Mouse (Mus musculus): ENCODE data around the gene Dot1l. TPM values are rescaled to one million over a fixed set of nuclear protein-coding genes. Genes with fewer than 3 reads are reported as not detected.

Dot1l gene
- polyA plus RNA-seq, 1 experiment from 2014 or later, result 9.9 TPM

GRCm38 (mm10) chr10:80736731-80737130, 18.3 kb upstream of the Dot1l start:
- Histone ChIP-seq H3K4me1 (replicated peaks; ENCODE audit: insufficient read depth, low read length) (peaks cover 18% of the 10 kb centered on the region), H3K4me3 (replicated peaks; ENCODE audit: low read depth, low read length) (no peak overlapping the region), H3K9me3 (replicated peaks; ENCODE audit: low read length) (no peaks in the 10 kb centered on the region), H3K9ac (ENCODE audit: low read depth, low read length) (no peak overlapping the region), H3K27me3 (ENCODE audit: insufficient read depth, low read length) (no peaks in the 10 kb centered on the region), H3K27ac (no peak overlapping the region), H3K36me3 (ENCODE audit: insufficient read depth, low read length) (peaks cover 12% of the 10 kb centered on the region; the same call in 1 of the 2 replicates), H3K4me2 (ENCODE audit: low read length) (no peak overlapping the region)
- no peak for DNase-seq (ENCODE audit: low spot score)
- no peak for TF ChIP-seq CTCF (IDR thresholded peaks at IDR 0.05; ENCODE audit: low read depth)
- ATAC-seq (replicated peaks; ENCODE audit: low FRiP score, low read depth), result no peak
- 63% methylated on average over 5 of the region's 5 CpGs for WGBS

DNA sequence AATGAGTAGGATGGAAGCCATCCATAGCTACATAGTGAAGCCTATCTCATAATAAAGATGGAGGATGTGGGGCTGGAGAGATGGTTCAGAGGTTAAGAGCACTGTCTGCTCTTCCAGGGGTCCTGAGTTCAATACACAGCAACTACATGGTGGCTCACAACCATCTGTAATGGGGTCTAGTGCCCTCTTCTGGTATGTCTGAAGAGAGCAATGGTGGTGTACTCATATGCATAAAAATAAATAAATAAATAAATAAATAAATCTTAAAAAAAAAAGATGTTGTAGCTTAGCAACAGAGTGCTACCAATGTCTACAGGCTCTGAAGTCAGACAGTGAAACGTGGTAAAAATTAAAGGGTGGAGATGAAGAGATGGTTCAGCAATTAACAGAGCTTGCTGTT, 16.3 kb upstream of the Dot1l start:
- peak; percentile 49 for TF ChIP-seq CTCF (IDR thresholded peaks at IDR 0.05; ENCODE audit: low read depth)
- peak; percentile 8 for DNase-seq (ENCODE audit: low spot score)
- no peak overlapping the region for H3K9ac ChIP-seq (ENCODE audit: low read depth, low read length)

GRCm38 (mm10) chr10:80741146-80741545, 13.9 kb upstream of the Dot1l start:
- no peaks in the 10 kb centered on the region for H3K27me3 ChIP-seq (ENCODE audit: insufficient read depth, low read length)
- peak overlapping the region; percentile 91 for H3K4me2 ChIP-seq (ENCODE audit: low read length)
- no peak for TF ChIP-seq CTCF (IDR thresholded peaks at IDR 0.05; ENCODE audit: low read depth)
- H3K9ac ChIP-seq (ENCODE audit: low read depth, low read length), result peak overlapping the region; percentile 97
- ATAC-seq (replicated peaks; ENCODE audit: low FRiP score, low read depth), result no peak
- peak; percentile 20 for DNase-seq (ENCODE audit: low spot score)
- peaks cover 18% of the 10 kb centered on the region for H3K4me1 ChIP-seq (replicated peaks; ENCODE audit: insufficient read depth, low read length)
- WGBS, result 18% methylated on average over 5 of the region's 5 CpGs
- H3K27ac ChIP-seq, result peak overlapping the region; percentile 86; the same call in 1 of the 2 replicates
- H3K36me3 ChIP-seq (ENCODE audit: insufficient read depth, low read length), result 0 out of 2 replicates have a peak, but pooled peaks cover 4% of the 10 kb centered on the region
- H3K9me3 ChIP-seq (replicated peaks; ENCODE audit: low read length), result no peaks in the 10 kb centered on the region
- peak overlapping the region; percentile 93 for H3K4me3 ChIP-seq (replicated peaks; ENCODE audit: low read depth, low read length)

More for the DNA sequence above, 16.3 kb upstream of the Dot1l start:
- Histone ChIP-seq H3K4me3 (replicated peaks; ENCODE audit: low read depth, low read length) (no peak overlapping the region), H3K9me3 (replicated peaks; ENCODE audit: low read length) (no peaks in the 10 kb centered on the region), H3K4me2 (ENCODE audit: low read length) (no peak overlapping the region), H3K27ac (no peak overlapping the region), H3K4me1 (replicated peaks; ENCODE audit: insufficient read depth, low read length) (peaks cover 18% of the 10 kb centered on the region), H3K36me3 (ENCODE audit: insufficient read depth, low read length) (0 out of 2 replicates have a peak, but pooled peaks cover 4% of the 10 kb centered on the region), H3K27me3 (ENCODE audit: insufficient read depth, low read length) (no peaks in the 10 kb centered on the region)
- no peak for ATAC-seq (replicated peaks; ENCODE audit: low FRiP score, low read depth)
- 65% methylated on average over 1 of the region's 1 CpGs for WGBS

GRCm38 (mm10) chr10:80741634-80742179, 13.3 kb upstream of the Dot1l start:
- peak; percentile 1; the same call in 1 of the 2 replicates for ATAC-seq (replicated peaks; ENCODE audit: low FRiP score, low read depth)
- Histone ChIP-seq H3K27me3 (ENCODE audit: insufficient read depth, low read length) (no peaks in the 10 kb centered on the region), H3K4me2 (ENCODE audit: low read length) (peak overlapping the region; percentile 91), H3K4me1 (replicated peaks; ENCODE audit: insufficient read depth, low read length) (peaks cover 18% of the 10 kb centered on the region), H3K36me3 (ENCODE audit: insufficient read depth, low read length) (0 out of 2 replicates have a peak, but pooled peaks cover 4% of the 10 kb centered on the region), H3K27ac (peak overlapping the region; percentile 86), H3K9me3 (replicated peaks; ENCODE audit: low read length) (no peaks in the 10 kb centered on the region), H3K4me3 (replicated peaks; ENCODE audit: low read depth, low read length) (peak overlapping the region; percentile 93), H3K9ac (ENCODE audit: low read depth, low read length) (peak overlapping the region; percentile 97)
- under 1% methylated on average over 46 of the region's 46 CpGs for WGBS
- TF ChIP-seq CTCF (IDR thresholded peaks at IDR 0.05; ENCODE audit: low read depth), result no peak
- peak; percentile 6 for DNase-seq (ENCODE audit: low spot score)

GRCm38 (mm10) chr10:80742180-80742978, 12.6 kb upstream of the Dot1l start, which contains the start of gene Ap3d1:
Gene Ap3d1 (minus strand): TSS chr10:80742264.
- ATAC-seq (replicated peaks; ENCODE audit: low FRiP score, low read depth), result peak; percentile 99
- Histone ChIP-seq H3K9me3 (replicated peaks; ENCODE audit: low read length) (no peaks in the 10 kb centered on the region), H3K4me1 (replicated peaks; ENCODE audit: insufficient read depth, low read length) (peaks cover 18% of the 10 kb centered on the region), H3K36me3 (ENCODE audit: insufficient read depth, low read length) (no peaks in the 10 kb centered on the region), H3K27ac (peak within 1 kb of the TSS; percentile 86), H3K4me2 (ENCODE audit: low read length) (peak within 1 kb of the TSS; percentile 91), H3K9ac (ENCODE audit: low read depth, low read length) (peak within 1 kb of the TSS; percentile 97), H3K4me3 (replicated peaks; ENCODE audit: low read depth, low read length) (peak within 1 kb of the TSS; percentile 93), H3K27me3 (ENCODE audit: insufficient read depth, low read length) (no peaks in the 10 kb centered on the region)
- 3% methylated on average over 25 of the region's 25 CpGs for WGBS
- DNase-seq (ENCODE audit: low spot score), result peak; percentile 100
- peak; percentile 18; the same call in 1 of the 2 replicates for TF ChIP-seq CTCF (IDR thresholded peaks at IDR 0.05; ENCODE audit: low read depth)

GRCm38 (mm10) chr10:80744262-80744661, 10.7 kb upstream of the Dot1l start:
- Histone ChIP-seq H3K4me2 (ENCODE audit: low read length) (no peak overlapping the region), H3K9me3 (replicated peaks; ENCODE audit: low read length) (no peaks in the 10 kb centered on the region), H3K27ac (no peak overlapping the region), H3K4me1 (replicated peaks; ENCODE audit: insufficient read depth, low read length) (peaks cover 18% of the 10 kb centered on the region), H3K36me3 (ENCODE audit: insufficient read depth, low read length) (no peaks in the 10 kb centered on the region), H3K9ac (ENCODE audit: low read depth, low read length) (no peak overlapping the region), H3K4me3 (replicated peaks; ENCODE audit: low read depth, low read length) (no peak overlapping the region), H3K27me3 (ENCODE audit: insufficient read depth, low read length) (no peaks in the 10 kb centered on the region)
- no peak for TF ChIP-seq CTCF (IDR thresholded peaks at IDR 0.05; ENCODE audit: low read depth)
- ATAC-seq (replicated peaks; ENCODE audit: low FRiP score, low read depth) (no peak), DNase-seq (ENCODE audit: low spot score) (peak; percentile 77)
- WGBS, result 41% methylated on average over 5 of the region's 5 CpGs

Measured in kidney, postnatal 0 days (tissue).